Mouse (Mus musculus) bone marrow macrophage, adult 2 months (primary cell): ENCODE data around the gene Ear6.

ENCODE experiments used
- CTCF ChIP-seq: IDR thresholded peaks from 2 replicates; pipeline ENCODE4 v1.5.1; 2012; ENCODE audit warnings: low read depth, mild to moderate bottlenecking, low read length, moderate library complexity
- POLR2A ChIP-seq: IDR thresholded peaks from 2 replicates; pipeline ENCODE4 v1.6.1; 2012; ENCODE audit warnings: mild to moderate bottlenecking, low read depth, low read length, borderline replicate concordance

- TF ChIP-seq CTCF (no peak), POLR2A (no peak)
Observed at GRCm38 (mm10) chr14:51877517-51877916, 24.0 kb downstream of the Ear6 start.
